Mouse (Mus musculus): ENCODE measurements around the gene Arf1. TPM values are rescaled to one million over a fixed set of nuclear protein-coding genes. Genes with fewer than 3 reads are reported as not detected.
A peak's percentile ranks its signal among the peaks of the same experiment; 100 is the strongest.

Arf1 gene
- polyA plus RNA-seq, 1 experiment from 2014 or later = 686 TPM

DNA sequence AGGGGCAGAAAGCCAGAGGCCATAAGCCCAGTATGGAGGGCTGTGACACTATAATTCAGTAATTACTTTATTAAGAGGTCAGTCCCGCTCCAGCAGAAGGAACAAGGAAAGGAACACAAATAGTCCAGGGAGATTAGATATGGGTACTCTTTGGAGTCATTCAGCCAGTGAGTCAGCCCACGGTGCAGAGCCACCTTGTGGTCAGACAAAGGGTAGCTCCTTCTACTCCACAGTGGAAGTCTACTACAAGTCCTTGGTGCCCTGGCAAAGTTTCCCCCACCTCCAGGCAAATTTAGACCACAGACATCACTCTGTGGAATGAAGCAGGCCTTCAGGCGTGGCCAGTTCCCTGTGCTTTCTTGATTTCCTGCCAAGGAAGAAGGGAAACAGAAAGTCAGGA, 44.2 kb downstream of the Arf1 start:
- WGBS = 28% methylated on average over 3 of the region's 3 CpGs
- Histone ChIP-seq H3K4me1 (ENCODE audit: control insufficient read depth, insufficient read depth, low read depth, low read length) (no peaks in the 10 kb centered on the region; the same call in 1 of the 2 replicates), H3K9me3 (ENCODE audit: control insufficient read depth, low read length) (no peaks in the 10 kb centered on the region), H3K36me3 (ENCODE audit: control insufficient read depth, insufficient read depth, low read length) (peaks cover 17% of the 10 kb centered on the region), H3K4me3 (ENCODE audit: low read length) (no peak overlapping the region), H3K4me2 (ENCODE audit: low read length) (no peak overlapping the region), H3K27ac (ENCODE audit: low read depth, low read length) (no peak overlapping the region), H3K27me3 (replicated peaks; ENCODE audit: control insufficient read depth, insufficient read depth, low read length) (peaks cover 2% of the 10 kb centered on the region; the same call in 1 of the 2 replicates), H3K9ac (ENCODE audit: low read depth, low read length) (no peak overlapping the region)
- peak; percentile 43; the same call in 1 of the 2 replicates for ATAC-seq

DNA sequence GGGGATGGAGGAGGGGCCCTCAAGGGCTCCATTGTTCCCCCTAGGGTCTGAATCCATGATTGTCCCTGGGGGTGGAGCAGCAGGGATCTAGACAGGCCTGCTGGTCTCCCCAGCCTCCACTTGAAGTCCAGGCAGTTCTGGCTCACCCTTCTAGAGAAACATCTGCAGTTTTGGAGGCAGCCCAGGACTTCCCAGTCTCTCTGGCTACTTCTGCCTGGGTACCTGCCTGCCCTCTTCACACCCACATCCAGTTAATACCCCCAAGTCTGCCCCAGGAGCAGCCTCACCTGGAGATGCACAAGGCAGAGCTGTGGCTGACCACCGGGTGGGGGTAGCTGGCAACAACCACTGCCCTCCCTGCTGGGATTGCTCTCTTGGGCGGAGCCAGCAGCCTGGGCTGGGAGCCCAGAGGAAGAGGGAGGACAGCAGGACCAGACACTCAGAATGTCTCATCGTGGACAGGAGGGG, 45.2 kb downstream of the Arf1 start, which contains the start of gene Gjc2:
Gene Gjc2, minus strand, starts transcription at position 350 of the 468 bp plus-strand sequence.
- H3K4me3 ChIP-seq (ENCODE audit: low read length) = no peak within 1 kb of the TSS
- H3K9me3 ChIP-seq (ENCODE audit: control insufficient read depth, low read length) = no peaks in the 10 kb centered on the region
- no peak for ATAC-seq
- H3K4me1 ChIP-seq (ENCODE audit: control insufficient read depth, insufficient read depth, low read depth, low read length) = no peaks in the 10 kb centered on the region; the same call in 1 of the 2 replicates
- 44% methylated on average over 3 of the region's 3 CpGs for WGBS
- no peak within 1 kb of the TSS for H3K4me2 ChIP-seq (ENCODE audit: low read length)
- H3K27ac ChIP-seq (ENCODE audit: low read depth, low read length) = no peak within 1 kb of the TSS
- peaks cover 17% of the 10 kb centered on the region for H3K36me3 ChIP-seq (ENCODE audit: control insufficient read depth, insufficient read depth, low read length)
- no peak within 1 kb of the TSS; the same call in none of the 2 replicates for H3K9ac ChIP-seq (ENCODE audit: low read depth, low read length)
- peaks cover 11% of the 10 kb centered on the region for H3K27me3 ChIP-seq (replicated peaks; ENCODE audit: control insufficient read depth, insufficient read depth, low read length)

DNA sequence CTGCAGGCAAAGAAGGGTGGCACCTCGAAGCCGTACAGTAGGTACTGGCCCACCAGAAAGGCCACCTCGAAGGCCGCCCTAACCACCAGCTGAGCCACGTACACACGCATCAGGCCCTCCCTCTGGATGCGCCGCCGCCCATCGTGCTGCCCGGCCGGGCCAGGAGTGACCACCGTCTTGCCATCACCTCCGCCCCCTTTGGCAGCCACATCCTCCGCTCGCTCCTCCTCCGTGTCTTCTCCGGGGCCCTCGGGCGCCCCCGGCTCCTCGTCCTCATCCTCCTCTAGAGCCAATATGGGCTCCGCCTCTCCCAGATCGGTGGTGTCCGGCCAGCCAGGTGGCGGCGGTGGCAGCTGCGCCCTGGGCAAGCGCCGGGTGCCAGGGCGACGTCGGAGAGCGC, 51.1 kb downstream of the Arf1 start:
- Histone ChIP-seq H3K36me3 (ENCODE audit: control insufficient read depth, insufficient read depth, low read length) (no peaks in the 10 kb centered on the region), H3K27me3 (replicated peaks; ENCODE audit: control insufficient read depth, insufficient read depth, low read length) (peaks cover 46% of the 10 kb centered on the region), H3K4me2 (ENCODE audit: low read length) (no peak overlapping the region; the same call in 1 of the 2 replicates), H3K27ac (ENCODE audit: low read depth, low read length) (no peak overlapping the region), H3K9ac (ENCODE audit: low read depth, low read length) (no peak overlapping the region), H3K9me3 (ENCODE audit: control insufficient read depth, low read length) (no peaks in the 10 kb centered on the region), H3K4me3 (ENCODE audit: low read length) (no peak overlapping the region; the same call in 1 of the 2 replicates), H3K4me1 (ENCODE audit: control insufficient read depth, insufficient read depth, low read depth, low read length) (peaks cover 2% of the 10 kb centered on the region; the same call in 1 of the 2 replicates)
- ATAC-seq = no peak
- 6% methylated on average over 33 of the region's 34 CpGs for WGBS

DNA sequence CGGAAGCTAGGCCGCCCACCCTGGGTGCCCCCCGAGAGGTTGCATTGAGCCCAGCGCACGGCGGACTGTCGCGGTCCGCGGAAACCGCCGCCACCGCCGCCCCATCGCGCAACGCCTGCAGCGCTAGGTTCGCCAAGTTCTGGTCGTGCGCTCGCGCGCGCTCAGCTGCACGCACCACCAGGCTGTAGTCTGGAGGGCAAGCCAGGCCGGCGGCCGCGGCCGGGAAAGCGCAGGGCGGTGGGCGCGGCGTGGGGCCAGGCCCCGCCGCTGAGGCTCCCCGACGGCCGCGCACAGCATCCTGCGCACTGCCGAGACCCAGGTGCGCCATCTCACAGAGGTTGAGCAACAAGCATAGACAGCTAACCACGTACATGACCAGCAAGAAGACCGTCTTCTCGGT, 51.6 kb downstream of the Arf1 start:
- no peaks in the 10 kb centered on the region for H3K36me3 ChIP-seq (ENCODE audit: control insufficient read depth, insufficient read depth, low read length)
- peaks cover 2% of the 10 kb centered on the region; the same call in 1 of the 2 replicates for H3K4me1 ChIP-seq (ENCODE audit: control insufficient read depth, insufficient read depth, low read depth, low read length)
- no peak overlapping the region for H3K9ac ChIP-seq (ENCODE audit: low read depth, low read length)
- H3K27me3 ChIP-seq (replicated peaks; ENCODE audit: control insufficient read depth, insufficient read depth, low read length) = peaks cover 48% of the 10 kb centered on the region
- H3K4me2 ChIP-seq (ENCODE audit: low read length) = peak overlapping the region; percentile 37
- WGBS = 2% methylated on average over 47 of the region's 48 CpGs
- H3K9me3 ChIP-seq (ENCODE audit: control insufficient read depth, low read length) = no peaks in the 10 kb centered on the region
- H3K27ac ChIP-seq (ENCODE audit: low read depth, low read length) = no peak overlapping the region
- ATAC-seq = no peak
- peak overlapping the region; percentile 14; the same call in 1 of the 2 replicates for H3K4me3 ChIP-seq (ENCODE audit: low read length)

DNA sequence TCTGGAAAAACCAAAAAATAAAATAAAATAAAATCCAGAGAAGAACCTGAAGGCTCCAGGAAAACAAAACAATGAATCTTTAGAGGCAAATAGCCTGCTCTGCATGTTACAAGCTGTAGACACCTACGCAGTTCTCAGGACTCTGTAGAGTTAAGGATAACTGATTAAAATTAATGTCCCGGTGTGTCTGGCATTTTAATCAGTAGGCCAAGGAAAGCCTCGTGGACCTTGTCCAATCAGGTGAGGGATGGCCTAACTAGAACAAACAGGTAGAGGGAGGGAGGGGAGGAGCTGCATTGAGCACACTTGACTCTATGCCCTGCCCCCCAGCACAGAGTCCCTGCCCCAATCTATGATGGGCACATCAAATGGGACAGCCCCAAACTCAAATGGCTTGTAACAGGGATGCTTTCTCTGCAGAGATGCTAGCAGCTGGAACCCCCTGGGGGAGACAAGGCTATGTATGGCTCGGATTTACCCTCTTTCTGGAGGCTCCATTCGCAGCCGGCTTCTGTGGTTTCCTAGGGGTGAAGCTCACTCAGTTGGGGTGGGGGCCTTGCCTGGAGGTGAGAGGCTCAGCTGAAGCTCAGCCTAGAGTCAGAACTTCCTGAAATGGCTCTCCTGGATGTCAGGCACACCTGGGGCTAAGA, 53.8 kb downstream of the Arf1 start:
- Histone ChIP-seq H3K4me3 (ENCODE audit: low read length) (no peak overlapping the region), H3K4me2 (ENCODE audit: low read length) (no peak overlapping the region), H3K27me3 (replicated peaks; ENCODE audit: control insufficient read depth, insufficient read depth, low read length) (peaks cover 48% of the 10 kb centered on the region), H3K27ac (ENCODE audit: low read depth, low read length) (no peak overlapping the region), H3K4me1 (ENCODE audit: control insufficient read depth, insufficient read depth, low read depth, low read length) (peaks cover 2% of the 10 kb centered on the region; the same call in 1 of the 2 replicates), H3K9ac (ENCODE audit: low read depth, low read length) (no peak overlapping the region), H3K9me3 (ENCODE audit: control insufficient read depth, low read length) (no peaks in the 10 kb centered on the region), H3K36me3 (ENCODE audit: control insufficient read depth, insufficient read depth, low read length) (no peaks in the 10 kb centered on the region)
- ATAC-seq = no peak
- 46% methylated on average over 6 of the region's 6 CpGs for WGBS

DNA sequence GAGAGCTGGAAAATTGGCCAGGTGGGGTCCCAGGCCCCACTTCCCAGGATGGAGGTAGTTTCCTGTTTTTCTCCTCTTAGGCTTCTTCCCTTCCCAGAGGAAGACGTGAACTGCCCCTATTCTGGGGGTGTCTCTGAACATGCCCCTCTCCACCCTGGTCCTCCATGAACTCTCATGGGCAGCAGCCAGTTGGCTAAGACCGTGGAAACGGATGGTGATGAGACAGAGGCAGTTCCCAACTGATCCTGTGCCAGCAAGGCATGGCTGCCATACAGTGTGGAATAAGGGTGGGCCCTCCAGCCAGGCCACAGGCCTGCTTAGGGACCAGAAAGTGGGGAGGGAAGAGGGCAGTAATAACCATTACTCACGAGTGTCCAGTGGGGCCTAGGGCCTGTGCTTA, 57.5 kb downstream of the Arf1 start:
- H3K4me2 ChIP-seq (ENCODE audit: low read length) = no peak overlapping the region
- no peaks in the 10 kb centered on the region for H3K9me3 ChIP-seq (ENCODE audit: control insufficient read depth, low read length)
- no peak for ATAC-seq
- 79% methylated on average over 4 of the region's 4 CpGs for WGBS
- H3K4me1 ChIP-seq (ENCODE audit: control insufficient read depth, insufficient read depth, low read depth, low read length) = no peaks in the 10 kb centered on the region
- no peak overlapping the region for H3K9ac ChIP-seq (ENCODE audit: low read depth, low read length)
- H3K4me3 ChIP-seq (ENCODE audit: low read length) = no peak overlapping the region
- H3K27ac ChIP-seq (ENCODE audit: low read depth, low read length) = no peak overlapping the region
- peaks cover 14% of the 10 kb centered on the region for H3K27me3 ChIP-seq (replicated peaks; ENCODE audit: control insufficient read depth, insufficient read depth, low read length)
- H3K36me3 ChIP-seq (ENCODE audit: control insufficient read depth, insufficient read depth, low read length) = no peaks in the 10 kb centered on the region

DNA sequence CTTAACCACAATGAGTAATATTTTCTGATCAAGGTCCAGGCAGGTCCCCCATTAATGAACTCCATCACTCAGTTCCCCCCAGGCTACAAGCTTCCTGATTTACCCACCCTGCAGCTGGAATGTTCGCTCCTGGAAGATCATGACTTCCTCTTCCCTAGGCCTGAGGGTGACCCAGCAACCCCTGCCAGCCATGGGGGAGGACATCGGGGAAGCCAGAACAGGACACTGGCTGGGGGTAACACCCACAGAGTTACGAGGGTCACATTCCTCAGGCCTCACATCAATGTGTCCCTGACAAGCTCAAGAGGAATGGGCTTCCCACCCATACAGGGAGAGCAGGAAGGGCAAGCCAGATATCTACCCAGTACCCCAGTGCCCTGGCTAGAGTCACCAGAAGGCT, 58.3 kb downstream of the Arf1 start:
- H3K27ac ChIP-seq (ENCODE audit: low read depth, low read length) = no peak overlapping the region
- no peak overlapping the region for H3K4me3 ChIP-seq (ENCODE audit: low read length)
- no peak for ATAC-seq
- no peak overlapping the region for H3K4me2 ChIP-seq (ENCODE audit: low read length)
- no peaks in the 10 kb centered on the region for H3K4me1 ChIP-seq (ENCODE audit: control insufficient read depth, insufficient read depth, low read depth, low read length)
- H3K9ac ChIP-seq (ENCODE audit: low read depth, low read length) = no peak overlapping the region
- H3K9me3 ChIP-seq (ENCODE audit: control insufficient read depth, low read length) = no peaks in the 10 kb centered on the region
- 81% methylated on average over 3 of the region's 3 CpGs for WGBS
- no peaks in the 10 kb centered on the region for H3K36me3 ChIP-seq (ENCODE audit: control insufficient read depth, insufficient read depth, low read length)
- peaks cover 7% of the 10 kb centered on the region for H3K27me3 ChIP-seq (replicated peaks; ENCODE audit: control insufficient read depth, insufficient read depth, low read length)

DNA sequence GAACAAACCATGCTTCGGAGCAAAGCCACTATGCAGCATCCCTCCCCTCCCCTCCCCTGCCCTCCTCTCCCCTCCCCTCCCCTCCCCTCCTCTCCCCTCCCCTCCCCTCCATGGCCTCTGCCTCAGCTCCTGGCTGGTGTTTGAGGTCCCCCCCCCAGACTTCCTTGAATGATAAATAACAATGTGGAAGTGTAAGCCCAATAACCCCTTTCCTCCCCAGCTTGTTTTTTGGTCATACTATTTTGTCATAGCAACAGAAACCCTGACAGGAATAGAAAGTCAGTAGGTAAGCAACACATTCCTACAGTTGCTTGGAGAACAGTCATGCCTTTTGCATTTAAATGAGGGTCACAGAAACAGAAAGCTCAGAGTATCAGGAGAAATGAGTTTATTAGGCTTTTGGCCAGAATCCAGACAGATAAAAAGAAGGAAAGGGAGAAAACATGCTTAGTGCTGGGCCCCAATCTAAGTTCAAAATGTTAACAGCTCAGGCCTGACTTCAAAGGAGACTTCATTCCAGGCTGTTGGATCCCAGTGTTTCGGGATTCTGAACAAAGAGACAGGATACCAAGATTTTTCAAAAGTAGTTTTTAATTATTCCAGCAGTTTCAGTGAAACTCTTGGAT, 62.3 kb downstream of the Arf1 start:
- 30% methylated on average over 2 of the region's 2 CpGs for WGBS

DNA sequence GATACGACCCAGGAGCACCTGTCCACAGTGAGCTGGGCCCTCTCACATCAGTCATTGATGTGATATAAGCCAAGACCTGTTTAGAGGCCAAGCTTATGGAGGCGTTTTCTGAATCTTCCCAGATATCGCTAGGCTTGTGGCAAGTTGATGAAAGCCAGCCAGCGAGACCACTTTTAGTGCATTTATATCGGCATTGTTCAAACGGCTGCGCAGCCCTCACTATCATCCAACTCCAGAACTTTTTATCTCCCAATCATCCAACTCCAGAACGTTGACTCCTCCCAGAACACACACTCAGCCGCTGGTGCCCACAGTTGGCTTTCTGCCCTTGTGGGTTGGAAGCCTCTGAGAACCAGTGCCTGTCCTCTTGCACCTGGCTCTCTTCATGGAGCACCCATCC, 63.7 kb downstream of the Arf1 start:
- Histone ChIP-seq H3K4me1 (ENCODE audit: control insufficient read depth, insufficient read depth, low read depth, low read length) (peaks cover 17% of the 10 kb centered on the region), H3K27ac (ENCODE audit: low read depth, low read length) (peak overlapping the region; percentile 100), H3K9me3 (ENCODE audit: control insufficient read depth, low read length) (no peaks in the 10 kb centered on the region), H3K36me3 (ENCODE audit: control insufficient read depth, insufficient read depth, low read length) (no peaks in the 10 kb centered on the region), H3K27me3 (replicated peaks; ENCODE audit: control insufficient read depth, insufficient read depth, low read length) (no peaks in the 10 kb centered on the region), H3K9ac (ENCODE audit: low read depth, low read length) (no peak overlapping the region; the same call in 1 of the 2 replicates), H3K4me3 (ENCODE audit: low read length) (no peak overlapping the region; the same call in 1 of the 2 replicates), H3K4me2 (ENCODE audit: low read length) (peak overlapping the region; percentile 87)
- no peak for ATAC-seq
- 87% methylated on average over 9 of the region's 9 CpGs for WGBS

More for the DNA sequence above, 62.3 kb downstream of the Arf1 start:
- no peak overlapping the region for H3K9ac ChIP-seq (ENCODE audit: low read depth, low read length)
- H3K4me1 ChIP-seq (ENCODE audit: control insufficient read depth, insufficient read depth, low read depth, low read length) = peaks cover 17% of the 10 kb centered on the region
- no peak for ATAC-seq
- no peaks in the 10 kb centered on the region for H3K36me3 ChIP-seq (ENCODE audit: control insufficient read depth, insufficient read depth, low read length)
- no peaks in the 10 kb centered on the region for H3K9me3 ChIP-seq (ENCODE audit: control insufficient read depth, low read length)
- H3K4me3 ChIP-seq (ENCODE audit: low read length) = no peak overlapping the region
- H3K4me2 ChIP-seq (ENCODE audit: low read length) = no peak overlapping the region
- no peaks in the 10 kb centered on the region for H3K27me3 ChIP-seq (replicated peaks; ENCODE audit: control insufficient read depth, insufficient read depth, low read length)
- H3K27ac ChIP-seq (ENCODE audit: low read depth, low read length) = no peak overlapping the region

Data from hindbrain, embryonic 16.5 days (tissue).